Mouse (Mus musculus) urinary bladder, postnatal 0 days (tissue): ENCODE measurements around the gene Calhm4. TPM values are rescaled to one million over a fixed set of nuclear protein-coding genes. Genes with fewer than 3 reads are reported as not detected.

Experiments
- polyA plus RNA-seq: library from polyadenylated mRNA; unstranded; fragments of >200 nt; fragmentation: Nextera tagmentation; extraction: Ambion mirVana; gene quantifications from 2 replicates; pipeline ENCODE4 v1.2.1, GENCODE M21; 2015

Calhm4 gene
- polyA plus RNA-seq = not detected in 2 replicates

GRCm38 (mm10) chr10:34044210-34044609 lies at the start of gene Calhm4:
Calhm4 (minus strand) TSS chr10:34044310.

GRCm38 (mm10) chr10:34037401-34037800 lies 6.7 kb downstream of the Calhm4 start, which contains the start of gene Trappc3l:
Trappc3l (plus strand) TSS chr10:34037597.

GRCm38 (mm10) chr10:34019302-34020075 lies 24.6 kb downstream of the Calhm4 start, which contains the start of gene Rwdd1:
Rwdd1 (minus strand) TSS chr10:34019624.

Other genes with a start within 250 kb of the Calhm4 start
- gene Sult3a1, start 186.6 kb downstream of the Calhm4 start, polyA plus RNA-seq = not detected in 2 replicates
- gene Rsph4a, start 139.2 kb downstream of the Calhm4 start, polyA plus RNA-seq = 1.4 and 1.9 TPM in 2 replicates
- 9.4 and 9.8 TPM in 2 replicates for gene Zup1, start 93.0 kb downstream of the Calhm4 start, polyA plus RNA-seq
- gene Rwdd1, start 24.7 kb downstream of the Calhm4 start, polyA plus RNA-seq = 109 and 132 TPM in 2 replicates
- 0.19 TPM in 1 of 2 replicates, not detected in the other for gene Trappc3l, start 6.7 kb downstream of the Calhm4 start, polyA plus RNA-seq
- 8.4 and 9.1 TPM in 2 replicates for gene Calhm5, start 52.2 kb upstream of the Calhm4 start, polyA plus RNA-seq
- gene Calhm6, start 83.7 kb upstream of the Calhm4 start, polyA plus RNA-seq = 0.73 and 1.7 TPM in 2 replicates
- gene Dse, start 163.4 kb upstream of the Calhm4 start, polyA plus RNA-seq = 19.7 and 22.8 TPM in 2 replicates
- gene Tspyl1, start 237.9 kb upstream of the Calhm4 start, polyA plus RNA-seq = 61.2 and 75.4 TPM in 2 replicates